Mouse (Mus musculus) forebrain, embryonic 11.5 days (tissue): ENCODE measurements at regions not wholly inside any gene's neighbourhood (a gene's known extent, or its start where the extent isn't known, plus 50 kb on each side); places are given as distances from the start of the nearest gene placed in this dataset.

Experiments used
- ATAC-seq: fragments of 200-750 bp; cut with Nextera tagmentation; replicated peaks from 2 replicates; pipeline ENCODE4 v1.8.0; 2017; ENCODE audit warnings: moderate TSS enrichment; ENCODE audit not compliant: low FRiP score
- DNase-seq: peaks from one replicate; pipeline ENCODE4 v3.0.0-alpha.2; 2017; ENCODE audit warnings: low spot score
- H3K27ac ChIP-seq: fragments of 300-500 bp; sonication (generic); 2 replicates; pipeline ENCODE4 v1.5.1; 2014; ENCODE audit warnings: low read depth, low read length
- H3K27me3 ChIP-seq: fragments of 300-500 bp; sonication (generic); 2 replicates; pipeline ENCODE4 v1.6.1; 2014; ENCODE audit warnings: mild to moderate bottlenecking, low read length, mixed read lengths; ENCODE audit not compliant: control insufficient read depth, insufficient read depth
- H3K36me3 ChIP-seq: fragments of 300-500 bp; sonication (generic); 2 replicates; pipeline ENCODE4 v1.6.1; 2014; ENCODE audit warnings: mild to moderate bottlenecking, low read length, moderate library complexity, mixed read lengths; ENCODE audit not compliant: control insufficient read depth, insufficient read depth
- H3K4me1 ChIP-seq: fragments of 300-500 bp; sonication (generic); replicated peaks from 2 replicates; pipeline ENCODE4 v1.6.1; 2014; ENCODE audit warnings: low read length, mixed read lengths; ENCODE audit not compliant: control insufficient read depth, insufficient read depth
- H3K4me2 ChIP-seq: fragments of 300-500 bp; sonication (generic); 2 replicates; pipeline ENCODE4 v1.6.1; 2014; ENCODE audit warnings: low read depth, mild to moderate bottlenecking, low read length, moderate library complexity, mixed read lengths; ENCODE audit not compliant: severe bottlenecking
- H3K4me3 ChIP-seq: fragments of 300-500 bp; sonication (generic); 2 replicates; pipeline ENCODE4 v1.5.1; 2014; ENCODE audit warnings: low read depth, low read length
- H3K9ac ChIP-seq: fragments of 300-500 bp; sonication (generic); 2 replicates; pipeline ENCODE4 v1.6.1; 2014; ENCODE audit warnings: low read length
- H3K9me3 ChIP-seq: fragments of 300-500 bp; sonication (generic); 2 replicates; pipeline ENCODE4 v1.6.1; 2016; ENCODE audit warnings: low read length, mixed read lengths; ENCODE audit not compliant: control insufficient read depth
- WGBS: fragments of 180-500 bp; shearing (Covaris S2); extraction: QIAGEN DNeasy Blood & Tissue Kit; methylation state at CpG from one replicate; pipeline ENCODE4 v1.1.7; 2014; 5-methylcytosine and 5-hydroxymethylcytosine counted together

DNA sequence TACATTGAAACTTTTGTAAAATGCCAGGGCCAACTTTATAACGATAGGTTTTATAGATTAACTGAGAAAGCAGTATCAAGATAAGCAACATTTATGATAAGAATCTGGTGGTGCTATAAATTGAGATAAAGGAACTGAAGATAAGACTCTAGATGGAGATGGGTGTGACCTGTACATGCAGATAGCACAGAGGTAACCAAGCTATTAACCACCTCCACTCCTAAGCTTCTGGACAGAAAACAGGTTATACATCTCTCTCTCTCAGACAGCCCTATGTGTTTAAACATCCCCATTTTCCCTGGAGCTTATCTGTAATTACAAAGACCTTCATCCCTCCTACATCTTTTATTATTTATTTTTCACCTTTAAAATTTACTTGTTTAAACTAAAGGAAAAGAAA is 590.5 kb upstream of the Nrg3 start:
- DNase-seq = no peak
- H3K36me3 ChIP-seq = no peaks in the 10 kb centered on the region
- no peaks in the 10 kb centered on the region for H3K27me3 ChIP-seq
- no peaks in the 10 kb centered on the region for H3K9me3 ChIP-seq
- H3K4me1 ChIP-seq = no peaks in the 10 kb centered on the region
- no peak for ATAC-seq
- 88% methylated on average over 1 of the region's 1 CpGs for WGBS
- no peak overlapping the region for H3K27ac ChIP-seq
- no peak overlapping the region for H3K4me2 ChIP-seq
- H3K4me3 ChIP-seq = no peak overlapping the region
- no peak overlapping the region for H3K9ac ChIP-seq

DNA sequence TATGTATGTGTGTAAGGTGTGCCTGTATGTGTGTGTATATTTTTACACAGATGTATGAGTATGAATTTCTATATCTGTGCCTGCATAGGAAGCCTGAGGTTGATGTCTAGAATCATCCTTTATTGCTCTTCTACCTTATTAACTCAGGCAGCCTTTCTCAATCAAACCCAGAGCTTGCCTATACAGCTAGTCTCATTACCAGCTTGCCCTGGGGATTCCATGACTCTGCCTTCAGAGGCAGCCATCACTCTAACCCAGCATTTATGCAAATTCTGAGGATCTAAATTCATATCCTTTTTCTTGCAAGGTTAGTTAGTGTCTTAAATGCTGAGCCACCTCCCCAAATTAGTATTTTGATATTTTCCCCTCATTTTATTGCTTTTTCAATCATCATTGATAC is 569.0 kb upstream of the Nrg3 start:
- no peak for ATAC-seq
- H3K9me3 ChIP-seq = no peaks in the 10 kb centered on the region
- H3K36me3 ChIP-seq = no peaks in the 10 kb centered on the region
- no peak overlapping the region for H3K4me3 ChIP-seq
- H3K4me2 ChIP-seq = no peak overlapping the region
- H3K4me1 ChIP-seq = no peaks in the 10 kb centered on the region
- no peaks in the 10 kb centered on the region for H3K27me3 ChIP-seq
- no peak overlapping the region for H3K27ac ChIP-seq
- H3K9ac ChIP-seq = no peak overlapping the region
- no peak for DNase-seq

DNA sequence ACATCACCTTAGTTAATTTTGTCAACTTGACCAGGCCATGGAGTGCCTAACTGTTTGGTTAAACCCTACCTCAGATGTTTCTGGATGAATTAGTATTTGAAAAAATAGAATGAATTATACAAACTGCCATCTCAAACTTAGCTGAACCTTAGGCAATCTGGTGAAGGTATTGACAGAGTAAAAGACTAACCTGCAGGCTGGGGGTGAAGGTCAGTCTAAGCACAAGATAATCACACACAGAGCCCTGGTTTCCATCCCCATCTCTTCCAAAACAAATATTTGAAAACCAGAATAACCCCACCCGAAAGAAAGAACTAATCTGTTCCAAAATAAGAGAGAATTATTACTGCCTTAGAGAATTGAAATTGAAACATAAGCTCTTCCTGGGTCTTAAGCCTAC is 563.3 kb upstream of the Nrg3 start:
- Histone ChIP-seq H3K36me3 (no peaks in the 10 kb centered on the region), H3K9me3 (no peaks in the 10 kb centered on the region), H3K4me3 (no peak overlapping the region), H3K27me3 (no peaks in the 10 kb centered on the region), H3K9ac (no peak overlapping the region), H3K27ac (no peak overlapping the region), H3K4me2 (no peak overlapping the region), H3K4me1 (no peaks in the 10 kb centered on the region)
- no peak for ATAC-seq
- WGBS = 76% methylated on average over 1 of the region's 1 CpGs
- no peak for DNase-seq

DNA sequence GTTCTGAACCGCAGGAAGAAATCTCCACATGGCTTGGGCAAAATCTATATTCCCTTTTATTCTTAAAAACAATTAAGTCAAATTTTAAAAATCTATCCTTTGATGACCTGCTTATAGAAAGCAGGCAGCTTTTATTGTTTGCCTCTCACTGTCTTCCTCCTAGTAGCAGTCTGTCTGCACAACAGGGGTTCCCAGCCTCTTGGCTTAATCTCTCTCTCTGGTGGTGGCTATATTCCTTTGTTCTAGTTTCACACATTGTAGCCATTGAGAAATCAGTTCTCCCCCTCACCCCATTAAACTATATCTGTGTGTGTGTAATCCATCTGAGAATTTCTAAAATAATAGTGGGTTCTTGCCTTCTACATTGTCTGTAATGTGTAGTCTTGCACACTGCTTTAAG is 542.4 kb upstream of the Nrg3 start:
- no peaks in the 10 kb centered on the region for H3K9me3 ChIP-seq
- ATAC-seq (peak; percentile 71), DNase-seq (no peak)
- WGBS = 64% methylated on average over 1 of the region's 1 CpGs
- no peaks in the 10 kb centered on the region for H3K36me3 ChIP-seq
- no peaks in the 10 kb centered on the region for H3K27me3 ChIP-seq
- H3K9ac ChIP-seq = no peak overlapping the region
- peaks cover 2% of the 10 kb centered on the region; the same call in 1 of the 2 replicates for H3K4me1 ChIP-seq
- no peak overlapping the region for H3K4me2 ChIP-seq
- no peak overlapping the region for H3K27ac ChIP-seq
- no peak overlapping the region for H3K4me3 ChIP-seq

DNA sequence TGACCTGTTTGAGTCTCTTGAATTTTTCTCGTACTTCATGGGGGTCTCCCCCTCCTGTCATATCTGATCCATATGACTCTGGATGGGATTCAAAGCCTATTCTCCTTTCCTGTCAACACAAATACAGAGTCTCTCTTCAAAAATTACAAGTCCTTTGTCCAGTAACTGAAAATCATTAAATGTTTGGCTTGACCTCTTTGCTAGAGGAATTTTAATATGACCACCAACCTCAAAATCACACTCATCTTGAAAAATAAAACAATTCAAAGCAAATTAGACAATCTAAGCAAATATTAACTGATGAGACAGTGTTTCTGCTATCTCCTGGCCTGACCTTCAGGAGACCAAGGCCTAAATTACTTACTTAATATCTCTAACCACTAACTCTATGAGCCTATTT is 541.8 kb upstream of the Nrg3 start:
- ATAC-seq (no peak), DNase-seq (no peak)
- Histone ChIP-seq H3K4me1 (peaks cover 4% of the 10 kb centered on the region; the same call in 1 of the 2 replicates), H3K27me3 (no peaks in the 10 kb centered on the region), H3K9ac (no peak overlapping the region), H3K36me3 (no peaks in the 10 kb centered on the region), H3K9me3 (no peaks in the 10 kb centered on the region), H3K4me2 (no peak overlapping the region), H3K27ac (no peak overlapping the region), H3K4me3 (no peak overlapping the region)
- 73% methylated on average over 1 of the region's 1 CpGs for WGBS

DNA sequence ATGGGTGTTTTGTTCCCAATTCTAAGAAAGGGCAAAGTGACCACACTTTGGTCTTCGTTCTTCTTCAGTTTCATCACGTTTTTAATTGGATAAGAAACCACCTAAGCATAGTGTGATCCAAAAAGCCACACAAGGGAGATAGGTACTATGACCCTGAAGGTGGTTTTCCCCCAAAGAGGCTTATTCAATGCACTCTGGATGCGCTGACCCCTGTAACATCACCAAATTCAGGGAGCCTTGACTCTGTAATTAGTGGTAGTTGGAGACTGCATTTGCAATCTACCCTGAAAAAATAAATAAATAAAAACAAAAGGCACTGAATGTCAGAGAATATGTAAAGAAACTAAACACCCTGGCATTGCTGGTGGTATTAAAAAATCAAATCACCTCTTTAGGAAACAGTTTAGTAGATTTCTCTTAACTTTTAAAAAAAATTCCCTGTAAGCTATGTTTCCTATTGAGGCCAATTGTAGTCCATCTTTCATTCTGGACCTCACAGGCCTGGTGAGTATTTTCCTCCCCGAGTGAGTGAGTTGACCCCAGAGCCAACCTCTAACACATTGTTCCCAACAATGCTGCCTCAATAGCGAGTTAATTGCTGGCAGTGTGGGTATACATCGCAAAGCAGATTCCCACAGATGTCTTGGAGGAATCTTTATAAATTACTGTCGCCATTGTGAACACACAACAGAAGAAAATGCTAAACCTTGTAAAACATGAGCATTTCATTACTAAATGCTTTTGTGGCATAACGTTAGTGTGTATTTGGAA is 537.1 kb upstream of the Nrg3 start:
- no peaks in the 10 kb centered on the region for H3K27me3 ChIP-seq

More for the DNA sequence above, 537.1 kb upstream of the Nrg3 start:
- WGBS = 18% methylated on average over 8 of the region's 8 CpGs
- Histone ChIP-seq H3K9ac (no peak overlapping the region), H3K36me3 (no peaks in the 10 kb centered on the region), H3K27ac (no peak overlapping the region), H3K9me3 (no peaks in the 10 kb centered on the region), H3K4me2 (0 out of 2 replicates have a peak overlapping the region, but pooled peaks have one; percentile 15), H3K4me3 (no peak overlapping the region), H3K4me1 (peaks cover 4% of the 10 kb centered on the region; the same call in 1 of the 2 replicates)
- DNase-seq = no peak
- ATAC-seq = peak; percentile 89
